Mouse (Mus musculus): ENCODE data around the gene Rdh1.

GRCm38 (mm10) chr10:127800891-127801290 is 41.4 kb downstream of the Rdh1 start, which contains the start of gene Rdh16:
- TF ChIP-seq GATA1 (IDR thresholded peaks at IDR 0.05; ENCODE audit: borderline replicate concordance, low read length): no peak
- no peak for TF ChIP-seq FLI1 (IDR thresholded peaks at IDR 0.05; ENCODE audit: low read length)

All from megakaryocyte, embryonic 14.5 days (primary cell).